Mouse (Mus musculus) spleen, embryonic (tissue): ENCODE data around the gene Trip6.

ENCODE experiments used
- CTCF ChIA-PET: fragments of 350-600 bp; sonication (Branson Sonifier 250); formaldehyde crosslinking; loops from one replicate; lab custom pipeline; 2022; lab: Charles Lee

Trip6 gene

GRCm38 (mm10) chr5:137304165-137304564 is 10.0 kb downstream of the Trip6 start:
- CTCF ChIA-PET = no interaction called here

GRCm38 (mm10) chr5:137303609-137304008 is 10.6 kb downstream of the Trip6 start:
- CTCF ChIA-PET = no interaction called here

GRCm38 (mm10) chr5:137301253-137301652 is 13.0 kb downstream of the Trip6 start:
- CTCF ChIA-PET = no interaction called here

- CTCF ChIA-PET = no interaction called here
Measured at GRCm38 (mm10) chr5:137299240-137299639, 15.0 kb downstream of the Trip6 start.

- CTCF ChIA-PET = no interaction called here
Measured at GRCm38 (mm10) chr5:137297126-137297525, 17.1 kb downstream of the Trip6 start.

GRCm38 (mm10) chr5:137295712-137296111 is 18.5 kb downstream of the Trip6 start:
- CTCF ChIA-PET = interaction anchor here (0.6 kb wide), 1 partner anchor 12 kb away, joined by 3 read pairs; the partner anchor contains the start of gene Srrt

GRCm38 (mm10) chr5:137295296-137295695 is 18.9 kb downstream of the Trip6 start:
- CTCF ChIA-PET = interaction anchor here (0.6 kb wide), 1 partner anchor 12 kb away, joined by 3 read pairs; the partner anchor contains the start of gene Srrt

GRCm38 (mm10) chr5:137294744-137295093 is 19.5 kb downstream of the Trip6 start:
- CTCF ChIA-PET = no interaction called here

GRCm38 (mm10) chr5:137293839-137294743 is 20.1 kb downstream of the Trip6 start, which contains the start of gene Ufsp1:
Gene Ufsp1, plus strand, starts transcription at chr5:137294629.
- CTCF ChIA-PET = interaction anchor here (0.8 kb wide), 1 partner anchor 14 kb away, joined by 3 read pairs; the partner anchor contains the start of gene Srrt

GRCm38 (mm10) chr5:137293282-137293681 is 20.9 kb downstream of the Trip6 start:
- CTCF ChIA-PET = interaction anchor here (0.8 kb wide), 1 partner anchor 15 kb away, joined by 3 read pairs; the partner anchor contains the start of gene Srrt

- CTCF ChIA-PET = no interaction called here
Measured at GRCm38 (mm10) chr5:137291381-137291926, 22.8 kb downstream of the Trip6 start.

- CTCF ChIA-PET = interaction anchor here (1.1 kb wide), 1 partner anchor 68 kb away, joined by 3 read pairs; no protein-coding TSS in a partner anchor
Measured at GRCm38 (mm10) chr5:137290677-137291076, 23.5 kb downstream of the Trip6 start.

- CTCF ChIA-PET = interaction anchor here (0.6 to 1.2 kb wide), 4 partner anchors 69 to 354 kb away, joined by 3 to 8 read pairs (median 3); no protein-coding TSS in a partner anchor
Measured at GRCm38 (mm10) chr5:137289591-137290365, 24.4 kb downstream of the Trip6 start.

- CTCF ChIA-PET = interaction anchor here (0.6 to 1.2 kb wide), 4 partner anchors 37 to 354 kb away, joined by 3 to 4 read pairs (median 3); no protein-coding TSS in a partner anchor
Measured at GRCm38 (mm10) chr5:137288999-137289470, 25.2 kb downstream of the Trip6 start.

GRCm38 (mm10) chr5:137287953-137288743 is 26.1 kb downstream of the Trip6 start:
- CTCF ChIA-PET = interaction anchor here (0.6 to 1.2 kb wide), 4 partner anchors 38 to 167 kb away, joined by 3 to 4 read pairs (median 3); no protein-coding TSS in a partner anchor

GRCm38 (mm10) chr5:137287032-137287952 is 26.9 kb downstream of the Trip6 start, which contains the start of gene Ache:
Gene Ache, plus strand, starts transcription at chr5:137287519.
- CTCF ChIA-PET = interaction anchor here (0.7 to 2.2 kb wide), 8 partner anchors 13 to 179 kb away, joined by 3 to 11 read pairs (median 4); no protein-coding TSS in a partner anchor

- CTCF ChIA-PET = interaction anchor here (0.7 to 2.2 kb wide), 7 partner anchors 12 to 178 kb away, joined by 3 to 11 read pairs (median 4); no protein-coding TSS in a partner anchor
Measured at GRCm38 (mm10) chr5:137286655-137287031, 27.6 kb downstream of the Trip6 start.

GRCm38 (mm10) chr5:137285986-137286385 is 28.2 kb downstream of the Trip6 start:
- CTCF ChIA-PET = interaction anchor here (0.7 to 2.2 kb wide), 2 partner anchors 21 to 126 kb away, joined by 3 to 11 read pairs; no protein-coding TSS in a partner anchor

- CTCF ChIA-PET = interaction anchor here (0.6 kb wide), 1 partner anchor 1655 kb away, joined by 10 read pairs; no protein-coding TSS in a partner anchor
Measured at GRCm38 (mm10) chr5:137285045-137285444, 29.2 kb downstream of the Trip6 start.
